Mouse (Mus musculus) frontal cortex, postnatal 25 days (tissue): ENCODE data around the gene Slc6a21.
A peak's percentile ranks its signal among the peaks of the same experiment; 100 is the strongest.

Experiments used
- DNase-seq, 2 experiments: peaks; one replicate each; pipeline ENCODE4 v3.0.0; 2022; ENCODE audit warnings: low spot score in 2 of 2

The Slc6a21 gene

DNA sequence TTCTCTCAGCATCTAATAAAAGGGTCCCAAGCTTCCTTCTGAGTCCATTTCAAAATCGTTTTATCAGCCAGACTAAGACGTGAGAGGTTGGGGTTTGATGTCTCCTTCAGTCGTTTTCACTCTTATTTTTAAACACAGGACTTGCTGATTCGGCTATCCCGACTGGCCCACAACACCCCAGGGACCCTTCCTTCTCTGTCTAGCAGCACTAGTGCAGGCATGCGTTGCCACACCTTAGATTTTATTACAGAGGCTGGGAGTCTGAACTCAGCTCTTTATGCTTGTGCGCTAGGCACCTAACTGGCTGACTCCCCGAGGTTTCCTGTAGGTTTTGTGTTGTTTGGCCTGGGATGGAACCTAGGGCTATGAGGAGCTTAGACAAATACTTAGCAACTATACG is 36.2 kb downstream of the Slc6a21 start:
- DNase-seq, result no peak

DNA sequence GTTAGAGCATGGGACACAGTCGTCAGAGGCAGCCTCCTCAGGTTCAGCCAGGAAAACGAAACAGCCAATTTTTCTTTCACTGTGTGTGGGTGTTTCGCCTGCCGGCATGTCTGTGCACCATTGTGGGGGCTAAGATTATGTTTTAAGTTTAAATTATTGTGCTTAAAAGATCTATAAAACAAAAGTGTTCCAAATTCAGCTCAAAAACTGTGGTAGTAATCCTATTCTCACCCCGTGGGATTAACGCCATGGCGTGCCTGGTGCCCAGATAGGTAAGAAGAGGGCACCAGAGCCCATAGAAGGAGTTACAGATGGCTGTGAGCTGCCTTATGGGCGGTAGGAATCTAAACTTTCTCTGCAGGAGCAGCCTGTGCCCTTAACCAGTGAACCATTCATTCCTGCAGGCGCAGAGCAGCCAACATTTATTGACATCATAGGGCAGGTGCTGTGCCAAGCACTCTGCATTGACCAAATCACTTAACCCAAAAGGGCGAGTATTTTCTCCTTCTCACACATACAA is 37.9 kb downstream of the Slc6a21 start:
- no peak for DNase-seq

DNA sequence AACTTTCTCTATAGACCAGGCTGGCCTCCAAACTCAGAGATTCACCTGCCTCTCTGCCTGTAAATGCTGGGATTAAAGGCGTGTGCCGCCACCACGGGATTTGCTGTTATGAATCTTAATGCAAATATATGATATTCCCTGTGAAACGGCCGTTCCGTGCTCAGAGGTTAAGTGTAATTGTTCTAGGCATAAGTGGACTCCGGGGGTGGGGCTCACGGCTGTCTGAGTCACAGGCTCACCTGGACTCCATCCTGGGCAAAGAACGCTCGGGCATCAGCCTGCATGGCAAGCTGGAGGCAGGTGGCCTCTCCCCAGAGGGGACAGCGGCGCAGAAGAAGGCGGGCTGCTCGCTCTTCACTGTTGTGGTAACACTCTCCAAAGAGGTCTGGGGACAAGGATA is 39.2 kb downstream of the Slc6a21 start:
- DNase-seq, result no peak

GRCm38 (mm10) chr7:45322245-45322644 is 44.9 kb downstream of the Slc6a21 start:
- no peak for DNase-seq

DNA sequence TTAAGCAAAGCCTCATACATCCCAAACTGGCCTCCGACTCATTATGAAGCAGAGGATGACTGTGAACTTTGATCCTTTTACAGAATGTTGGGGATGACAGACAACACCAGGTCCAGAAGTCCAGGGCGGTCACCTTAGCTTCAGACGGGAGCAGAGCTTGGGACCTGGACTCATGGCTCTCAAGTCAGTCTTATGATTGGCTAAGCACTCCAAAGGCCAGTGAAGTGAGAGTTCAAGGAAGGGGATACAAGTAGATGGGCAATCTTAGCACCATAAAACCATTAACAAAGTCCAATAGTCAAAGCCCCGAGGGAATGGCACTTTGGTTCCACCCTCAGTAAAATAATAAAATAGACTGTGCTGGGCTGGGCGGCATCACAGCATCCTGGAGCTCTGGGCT is 45.8 kb downstream of the Slc6a21 start:
- DNase-seq, result no peak

DNA sequence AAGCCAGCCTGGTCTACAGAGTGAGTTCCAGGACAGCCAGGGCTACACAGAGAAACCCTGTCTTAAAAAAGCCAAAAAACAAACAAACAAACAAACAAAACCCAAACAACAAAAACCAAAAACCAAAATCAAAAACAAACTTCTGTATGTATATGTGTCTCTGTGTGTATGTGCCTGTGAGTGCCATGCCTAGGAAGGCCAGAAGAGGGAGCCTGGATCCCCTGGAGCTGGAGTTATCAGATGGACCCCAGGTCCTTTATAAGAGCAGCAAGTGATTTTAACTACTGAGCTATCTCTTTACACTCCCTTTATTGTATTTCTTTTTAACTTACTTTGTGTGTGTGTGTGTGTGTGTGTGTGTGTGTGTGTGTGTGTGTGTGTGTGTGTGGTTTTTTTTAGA is 48.5 kb downstream of the Slc6a21 start:
- DNase-seq, result no peak

DNA sequence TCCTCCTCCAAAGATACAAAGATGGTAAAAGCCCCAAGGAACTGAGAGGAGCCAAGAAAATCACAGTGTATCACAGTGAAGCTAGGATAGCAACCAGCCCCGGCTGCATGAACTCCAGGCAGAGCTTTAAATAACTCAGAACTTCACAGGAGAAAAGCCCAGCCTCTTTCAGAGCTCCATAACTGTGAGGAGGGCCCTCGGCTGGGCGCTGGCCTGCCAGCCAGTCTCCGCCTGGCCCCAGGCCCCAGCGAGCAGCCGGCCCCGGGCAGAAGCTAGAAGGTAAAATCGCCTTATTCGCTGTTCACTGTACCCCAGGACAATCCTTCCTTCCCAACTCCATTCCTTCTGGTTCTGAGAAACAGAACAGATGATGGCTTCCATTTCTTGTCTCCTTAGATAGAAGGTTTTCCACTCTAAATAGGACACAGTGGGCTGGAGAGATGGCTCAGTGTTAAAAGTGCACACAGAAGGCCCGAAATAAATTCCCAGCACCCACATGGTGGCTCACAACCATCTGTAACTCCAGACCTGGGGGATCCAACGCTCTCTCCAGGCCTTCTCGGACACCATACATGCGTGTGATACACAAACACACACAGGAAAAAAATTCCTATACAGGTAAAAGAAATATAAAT is 51.6 kb downstream of the Slc6a21 start:
- DNase-seq, result no peak

DNA sequence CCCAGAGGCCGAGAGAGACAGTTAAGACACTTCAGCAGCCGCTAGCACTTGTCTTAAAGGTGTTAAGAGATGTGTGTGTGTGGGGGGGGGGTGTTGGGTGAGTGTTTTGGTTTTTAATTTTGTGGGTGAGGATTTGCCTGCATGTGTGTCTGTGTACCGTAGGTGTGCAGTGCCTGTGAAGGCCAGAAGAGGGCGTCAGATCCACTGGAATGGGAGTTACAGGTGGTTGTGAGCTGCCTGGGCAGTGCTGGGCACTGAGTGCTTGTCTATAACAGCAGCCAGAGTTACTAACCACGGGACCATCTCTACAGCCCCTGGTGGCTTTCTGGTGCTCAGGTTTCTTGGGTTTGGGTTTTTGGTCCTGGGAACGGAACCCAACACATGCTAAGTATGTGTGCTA is 54.2 kb downstream of the Slc6a21 start:
- DNase-seq, result no peak

DNA sequence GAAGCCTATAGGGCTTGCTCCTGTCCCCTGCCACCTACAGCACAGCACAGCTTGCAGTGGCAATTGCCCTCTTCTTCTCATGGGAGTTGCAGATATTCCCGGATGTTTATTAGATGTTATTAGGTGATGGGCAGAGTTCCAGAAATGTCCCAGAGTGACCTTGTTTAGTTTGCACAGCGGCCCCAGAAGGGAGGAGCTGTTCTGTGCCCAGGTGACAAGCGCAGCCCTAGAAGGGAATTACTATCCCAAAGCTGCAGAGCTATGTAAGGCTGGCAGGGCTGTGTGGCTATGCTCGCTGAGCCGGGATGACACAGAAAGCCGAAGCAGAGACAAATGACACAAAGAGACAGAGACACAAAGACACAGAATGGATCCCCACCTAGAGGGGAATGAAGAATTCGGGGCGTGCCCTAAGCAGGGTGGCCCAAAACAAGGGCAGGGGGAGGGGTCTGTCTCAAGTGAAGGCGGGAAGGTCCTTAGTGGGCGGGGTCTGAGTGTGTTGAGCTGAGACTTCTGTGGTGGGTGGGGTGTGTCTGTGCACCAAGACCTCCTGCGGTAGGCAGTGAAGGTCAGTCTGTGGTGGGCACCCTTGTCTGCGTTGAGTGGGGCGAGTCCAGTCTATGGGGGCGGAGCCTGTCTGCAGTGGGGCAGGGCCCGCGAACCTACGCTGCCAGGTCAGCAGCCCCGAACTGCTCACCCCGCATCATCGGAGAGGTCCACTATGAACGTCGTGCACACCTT is 55.5 kb downstream of the Slc6a21 start:
- no peak for DNase-seq

DNA sequence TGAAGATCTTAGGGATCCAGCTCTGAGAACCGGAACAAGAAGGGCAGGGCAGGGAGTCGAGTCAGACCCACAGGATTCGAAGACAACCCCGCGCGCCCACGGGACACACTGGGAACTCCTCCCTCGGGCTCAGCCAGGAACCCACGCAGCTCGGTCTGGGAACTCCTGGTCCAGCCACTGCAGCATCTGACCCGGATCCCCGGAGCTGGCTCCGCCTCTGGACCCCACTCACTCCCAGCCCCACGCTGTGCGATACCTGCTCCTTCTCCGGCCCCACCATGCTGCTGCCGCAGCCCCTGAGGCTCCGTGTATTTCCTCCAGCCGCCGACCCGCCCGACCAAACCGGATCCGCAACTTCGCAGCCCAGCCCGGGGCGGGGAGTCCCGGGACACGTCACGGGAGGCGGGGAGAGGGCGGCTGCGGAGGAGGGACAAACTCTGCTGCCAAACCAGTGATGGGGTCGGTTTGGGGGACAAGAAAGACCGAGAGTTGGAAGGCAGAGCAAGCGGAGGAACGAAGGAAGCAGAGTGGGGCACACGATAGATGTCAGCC is 56.2 kb downstream of the Slc6a21 start, which contains the start of gene Trpm4:
Gene Trpm4 (minus strand): TSS at position 350 of the 552 bp plus-strand sequence.
- DNase-seq, result peak; percentile 47 to 59

DNA sequence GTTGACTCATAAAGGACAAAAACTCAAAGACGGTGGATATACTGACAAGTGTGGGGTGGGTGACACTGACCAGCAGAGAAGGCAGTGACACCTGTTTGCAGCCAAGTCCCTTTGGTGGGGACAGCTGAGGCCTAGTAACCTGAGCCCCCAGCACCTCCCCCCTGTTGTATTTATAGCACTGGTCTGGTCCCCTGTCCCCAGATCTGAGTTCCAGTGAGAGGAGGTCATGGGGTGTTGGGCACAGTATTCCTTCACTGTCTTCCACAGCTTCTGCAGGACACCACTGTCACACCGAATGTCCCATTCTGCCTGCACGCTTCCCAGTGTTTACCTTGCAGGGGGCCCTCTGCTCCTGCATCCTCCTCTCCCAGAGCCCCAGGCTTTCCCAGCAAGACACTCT is 57.3 kb downstream of the Slc6a21 start:
- DNase-seq, result no peak

DNA sequence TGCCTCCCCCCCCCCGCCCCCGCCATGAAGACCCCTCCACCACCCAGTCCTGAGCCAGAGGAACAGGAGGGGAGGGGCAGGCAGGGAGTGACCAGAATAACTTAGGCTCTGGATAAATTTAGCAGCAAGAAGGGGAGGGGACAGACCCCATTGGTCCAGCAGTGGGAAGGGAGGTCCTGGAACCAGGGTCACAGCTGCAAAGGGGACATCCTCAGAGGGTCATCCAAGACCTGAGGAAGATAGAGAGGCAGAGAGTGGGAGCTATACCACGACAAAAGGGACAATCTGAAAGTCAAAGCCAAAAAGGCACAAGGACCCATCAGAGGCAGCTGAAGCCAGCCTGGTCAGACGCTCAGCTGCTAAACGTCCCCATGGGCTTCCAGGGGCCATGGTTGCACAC is 57.7 kb downstream of the Slc6a21 start, which contains the start of gene Hrc:
Gene Hrc (plus strand): TSS at position 235 of the 400 bp plus-strand sequence.
- no peak for DNase-seq

GRCm38 (mm10) chr7:45336319-45336718 is 59.0 kb downstream of the Slc6a21 start:
- no peak for DNase-seq

DNA sequence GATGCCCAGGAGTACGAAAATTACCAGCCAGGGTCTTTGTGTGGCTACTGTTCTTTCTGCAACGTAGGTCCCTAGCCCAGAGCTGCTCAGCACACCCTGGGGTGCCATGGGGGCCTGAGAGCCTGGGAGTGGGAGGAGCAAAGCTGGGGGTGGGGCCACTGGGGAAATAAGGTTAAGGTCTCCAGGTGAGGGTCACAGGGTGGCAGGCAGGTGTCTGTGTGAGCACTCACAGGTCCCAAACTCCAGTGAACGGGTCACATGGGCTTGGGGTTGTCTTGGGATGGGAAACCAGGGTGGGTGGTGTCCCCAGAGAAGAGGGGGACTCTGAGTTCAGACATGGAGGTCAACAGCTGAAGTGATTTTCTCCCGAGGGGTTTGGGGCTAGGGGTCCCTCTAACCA is 60.2 kb downstream of the Slc6a21 start:
- no peak for DNase-seq

- DNase-seq, result no peak
These were observed 61.0 kb downstream of the Slc6a21 start for GRCm38 (mm10) chr7:45338161-45338911.
